ENCODE assay signal across 8 mouse cellular contexts in the genomic region with DNA sequence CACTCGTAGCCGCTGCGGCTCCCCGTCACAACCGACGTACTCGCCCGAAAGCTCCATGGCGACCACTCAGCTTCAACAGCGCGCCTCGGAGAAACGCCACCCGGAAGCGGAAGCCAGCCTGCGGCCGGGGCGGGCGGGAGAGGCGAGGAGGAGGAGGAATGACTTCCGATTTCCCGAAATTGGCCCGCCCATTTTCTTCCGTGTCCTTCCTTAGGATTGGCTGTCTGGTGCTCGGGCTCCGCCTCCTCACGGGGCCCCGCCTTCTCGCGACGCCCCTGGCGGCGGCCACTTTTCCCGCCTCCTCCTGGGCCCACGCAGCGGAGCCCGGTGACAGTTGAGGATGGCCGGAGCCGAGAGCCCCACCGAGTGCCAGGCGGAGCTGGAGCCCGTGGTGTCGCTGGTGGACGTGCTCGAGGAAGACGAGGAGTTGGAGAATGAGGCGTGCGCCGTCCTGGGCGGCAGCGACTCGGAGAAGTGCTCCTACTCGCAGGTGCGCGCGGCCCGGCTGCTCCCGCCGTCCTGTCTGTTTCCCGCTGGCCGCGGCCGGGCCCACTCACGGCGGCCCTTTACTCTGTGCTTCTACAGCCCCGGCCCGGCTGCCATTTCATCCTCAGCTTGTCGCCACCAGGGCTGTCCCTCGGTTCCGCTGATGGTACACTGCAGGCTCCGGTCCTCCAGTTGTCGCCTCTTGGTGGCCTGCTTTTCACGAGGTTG. TPM values are rescaled to one million over a fixed set of nuclear protein-coding genes. Genes with fewer than 3 reads are reported as not detected.
DNase-seq lines count a peak whose midpoint lies in the region; ATAC-seq and TF ChIP-seq lines count a peak whose summit lies in the region.

Gene Gm28051, minus strand, starts transcription at position 77 of the 714 bp plus-strand sequence.
Gene Gon7, minus strand, starts transcription at position 115 of the 714 bp plus-strand sequence.
Gene Ubr7, plus strand, starts transcription at position 279 of the 714 bp plus-strand sequence.

- no peaks in the 10 kb centered on the region for H3K27me3 ChIP-seq in embryonic facial prominence, embryonic 14.5 days (replicated peaks; ENCODE audit: control insufficient read depth, insufficient read depth, low read length)
- no peaks in the 10 kb centered on the region for H3K27me3 ChIP-seq in heart, adult 2 months (ENCODE audit: control insufficient read depth, insufficient read depth, low read length)
- H3K27me3 ChIP-seq in limb, embryonic 13.5 days, result no peaks in the 10 kb centered on the region
- no peaks in the 10 kb centered on the region for H3K27me3 ChIP-seq in midbrain, embryonic 16.5 days (ENCODE audit: control insufficient read depth, insufficient read depth, low read depth, low read length)

- peak; percentile 68 for TF ChIP-seq POLR2A in heart, adult 2 months (IDR thresholded peaks at IDR 0.05; ENCODE audit: insufficient read depth, low read depth, low read length)

- peak within 1 kb of the TSS; percentile 64 for H3K4me3 ChIP-seq in embryonic facial prominence, embryonic 14.5 days (ENCODE audit: low read depth, low read length)
- H3K4me3 ChIP-seq in heart, adult 2 months, result peak within 1 kb of the TSS; percentile 63
- peak within 1 kb of the TSS; percentile 90 for H3K4me3 ChIP-seq in limb, embryonic 13.5 days
- H3K4me3 ChIP-seq in midbrain, embryonic 16.5 days (ENCODE audit: low read depth, low read length), result peak within 1 kb of the TSS; percentile 88

- H3K4me1 ChIP-seq in embryonic facial prominence, embryonic 14.5 days (ENCODE audit: control insufficient read depth, insufficient read depth, low read length), result peaks cover 13% of the 10 kb centered on the region
- H3K4me1 ChIP-seq in heart, adult 2 months (ENCODE audit: control insufficient read depth, insufficient read depth, low read length), result peaks cover 5% of the 10 kb centered on the region
- H3K4me1 ChIP-seq in limb, embryonic 13.5 days, result peaks cover 27% of the 10 kb centered on the region
- H3K4me1 ChIP-seq in midbrain, embryonic 16.5 days (ENCODE audit: control insufficient read depth, insufficient read depth, low read length), result peaks cover 20% of the 10 kb centered on the region

- peak; percentile 97 for ATAC-seq in embryonic facial prominence, embryonic 14.5 days (ENCODE audit: low read depth)
- ATAC-seq in limb, embryonic 13.5 days (ENCODE audit: low FRiP score, low read depth), result peak; percentile 97
- ATAC-seq in midbrain, embryonic 16.5 days, result peak; percentile 98

- 0 out of 2 replicates have a peak, but pooled peaks cover 1% of the 10 kb centered on the region for H3K79me2 ChIP-seq in heart, adult 2 months (replicated peaks; ENCODE audit: control insufficient read depth, insufficient read depth, low read length)

- H3K27ac ChIP-seq in embryonic facial prominence, embryonic 14.5 days (replicated peaks; ENCODE audit: low read depth, low read length), result peak within 1 kb of the TSS; percentile 81
- H3K27ac ChIP-seq in heart, adult 2 months, result peak within 1 kb of the TSS; percentile 92
- peak within 1 kb of the TSS; percentile 83 for H3K27ac ChIP-seq in limb, embryonic 13.5 days
- H3K27ac ChIP-seq in midbrain, embryonic 16.5 days (ENCODE audit: low read length), result peak within 1 kb of the TSS; percentile 92

- TF ChIP-seq EP300 in heart, adult 2 months (IDR thresholded peaks at IDR 0.05; ENCODE audit: insufficient read depth, low read depth, low read length), result 0 out of 2 replicates have a peak, but pooled peaks have one; percentile 10

- intact Hi-C loops in heart, adult 2 months (cut with DNase I), result loop anchor here (1.0 to 5.0 kb wide), 2 partner anchors 15 to 119 kb away; partner anchors contain the start of genes Btbd7, Moap1 and Tmem251

- peak; percentile 68 for TF ChIP-seq CTCF in heart, adult 2 months (IDR thresholded peaks at IDR 0.05)

- peak; percentile 97 for DNase-seq in 3T3-L1 (ENCODE audit: low read depth, low spot score)
- peak; percentile 83 to 91 for DNase-seq in adrenal gland, postnatal 4 days (ENCODE audit: low spot score in 2 of 2)
- DNase-seq in embryonic facial prominence, embryonic 14.5 days (ENCODE audit: low spot score), result peak; percentile 99
- peak; percentile 95 to 98 for DNase-seq in heart, adult 2 months
- peak; percentile 97 for DNase-seq in kidney, adult 8-10 months
- DNase-seq in spleen, postnatal 10 days (ENCODE audit: low spot score in 2 of 2), result peak; percentile 89 to 97

- no peaks in the 10 kb centered on the region for H3K9me3 ChIP-seq in embryonic facial prominence, embryonic 14.5 days (ENCODE audit: control insufficient read depth, low read length)
- no peaks in the 10 kb centered on the region for H3K9me3 ChIP-seq in limb, embryonic 13.5 days
- H3K9me3 ChIP-seq in midbrain, embryonic 16.5 days (replicated peaks; ENCODE audit: control insufficient read depth, low read length, poor library complexity, severe bottlenecking), result no peaks in the 10 kb centered on the region

- H3K9ac ChIP-seq in embryonic facial prominence, embryonic 14.5 days (ENCODE audit: low read depth, low read length), result peak within 1 kb of the TSS; percentile 77
- peak within 1 kb of the TSS; percentile 76 for H3K9ac ChIP-seq in heart, adult 2 months (ENCODE audit: low read depth, low read length)
- H3K9ac ChIP-seq in limb, embryonic 13.5 days, result peak within 1 kb of the TSS; percentile 87
- H3K9ac ChIP-seq in midbrain, embryonic 16.5 days (ENCODE audit: low read depth, low read length), result peak within 1 kb of the TSS; percentile 87

- under 1% methylated on average over 37 of the region's 73 CpGs for WGBS in embryonic facial prominence, embryonic 14.5 days
- under 1% methylated on average over 73 of the region's 73 CpGs for WGBS in heart, adult 2 months
- under 1% methylated on average over 73 of the region's 73 CpGs for WGBS in limb, embryonic 13.5 days
- under 1% methylated on average over 73 of the region's 73 CpGs for WGBS in midbrain, embryonic 16.5 days

- peak within 1 kb of the TSS; percentile 92 for H3K4me2 ChIP-seq in embryonic facial prominence, embryonic 14.5 days (ENCODE audit: low read depth, low read length)
- H3K4me2 ChIP-seq in limb, embryonic 13.5 days (replicated peaks), result peak within 1 kb of the TSS; percentile 90
- peak within 1 kb of the TSS; percentile 91 for H3K4me2 ChIP-seq in midbrain, embryonic 16.5 days (ENCODE audit: low read length)

- H3K36me3 ChIP-seq in embryonic facial prominence, embryonic 14.5 days (ENCODE audit: control insufficient read depth, insufficient read depth, low read length), result peaks cover 16% of the 10 kb centered on the region
- H3K36me3 ChIP-seq in heart, adult 2 months (ENCODE audit: control insufficient read depth, insufficient read depth, low read length), result no peaks in the 10 kb centered on the region; the same call in 1 of the 2 replicates
- H3K36me3 ChIP-seq in limb, embryonic 13.5 days, result peaks cover 15% of the 10 kb centered on the region
- H3K36me3 ChIP-seq in midbrain, embryonic 16.5 days (ENCODE audit: control insufficient read depth, insufficient read depth, low read length), result no peaks in the 10 kb centered on the region

RNA-seq across cellular contexts. Expression of gene Gm28051, which starts in this region (rescaled TPM):
- total RNA-seq in adrenal gland, postnatal 4 days (2021), result not detected
- polyA plus RNA-seq in embryonic facial prominence, embryonic 14.5 days (2014; fragmentation: Nextera tagmentation; extraction: Ambion mirVana), result not detected in 2 replicates
- total RNA-seq in heart, adult 2 months (2021), result not detected
- not detected in 2 replicates for polyA plus RNA-seq in heart, adult 2 months (2012; rRNA removed)
- polyA plus RNA-seq in limb, embryonic 13.5 days (2015; fragmentation: Nextera tagmentation; extraction: Ambion mirVana), result not detected in 2 replicates
- polyA plus RNA-seq in midbrain, embryonic 16.5 days (2015; fragmentation: Nextera tagmentation; extraction: Ambion mirVana), result not detected in 2 replicates

RNA-seq across cellular contexts. Expression of gene Gon7, which starts in this region (rescaled TPM):
- 10 to 100 TPM; 11.9 to 16.8 TPM for total RNA-seq in adrenal gland, postnatal 4 days (2021)
- polyA plus RNA-seq in embryonic facial prominence, embryonic 14.5 days (2014; fragmentation: Nextera tagmentation; extraction: Ambion mirVana), result 16.2 and 17.6 TPM in 2 replicates
- total RNA-seq in heart, adult 2 months (2021), result 10 to 100 TPM in 1 of 2 experiments, 1 to 10 TPM in 1; 9.8 to 10.4 TPM
- 5.9 and 7.0 TPM in 2 replicates for polyA plus RNA-seq in heart, adult 2 months (2012; rRNA removed)
- 34.9 TPM in 2 replicates for polyA plus RNA-seq in limb, embryonic 13.5 days (2015; fragmentation: Nextera tagmentation; extraction: Ambion mirVana)
- polyA plus RNA-seq in midbrain, embryonic 16.5 days (2015; fragmentation: Nextera tagmentation; extraction: Ambion mirVana), result 48.6 and 53.2 TPM in 2 replicates

RNA-seq across cellular contexts. Expression of gene Ubr7, which starts in this region (rescaled TPM):
- total RNA-seq in adrenal gland, postnatal 4 days (2021), result 10 to 100 TPM; 48.8 to 49.9 TPM
- 45.8 and 50.1 TPM in 2 replicates for polyA plus RNA-seq in embryonic facial prominence, embryonic 14.5 days (2014; fragmentation: Nextera tagmentation; extraction: Ambion mirVana)
- 10 to 100 TPM; 22.8 to 24.6 TPM for total RNA-seq in heart, adult 2 months (2021)
- 12.3 and 22.8 TPM in 2 replicates for polyA plus RNA-seq in heart, adult 2 months (2012; rRNA removed)
- polyA plus RNA-seq in limb, embryonic 13.5 days (2015; fragmentation: Nextera tagmentation; extraction: Ambion mirVana), result 44.8 and 47.0 TPM in 2 replicates
- 33.8 and 34.7 TPM in 2 replicates for polyA plus RNA-seq in midbrain, embryonic 16.5 days (2015; fragmentation: Nextera tagmentation; extraction: Ambion mirVana)

Comparison
In these comparisons a context has a peak if more than half of its experiments do, and no peak if none do; other contexts are left out.
1. Peak in every context shown above with its lines: DNase-seq, ATAC-seq, H3K4me3 ChIP-seq and H3K27ac ChIP-seq.